Mouse (Mus musculus) cerebellum, adult 2 months (tissue): Measurements from ENCODE around the gene Hnrnpk.

Source experiments
- CTCF ChIP-seq: fragments of 200-500 bp; IDR thresholded peaks from 2 replicates; pipeline ENCODE4 v1.5.1; 2011; ENCODE audit warnings: low read depth, mild to moderate bottlenecking, control low read depth, low read length, moderate library complexity, borderline replicate concordance; ENCODE audit not compliant: insufficient read depth
- POLR2A ChIP-seq: fragments of 200-500 bp; IDR thresholded peaks from 2 replicates; pipeline ENCODE4 v1.6.1; 2011; ENCODE audit warnings: low read length, control low read depth, borderline replicate concordance; ENCODE audit not compliant: insufficient read depth

- TF ChIP-seq CTCF = no peak
- no peak for TF ChIP-seq POLR2A
Measured at GRCm38 (mm10) chr13:58422242-58422641, 19.1 kb upstream of the Hnrnpk start.
